Mouse (Mus musculus) forebrain, embryonic 12.5 days (tissue): ENCODE data around the gene Btd. TPM values are rescaled to one million over a fixed set of nuclear protein-coding genes. Genes with fewer than 3 reads are reported as not detected.
"Not testable (repeated sequence)": the region's sequence is repeated elsewhere in the genome, so short reads cannot be mapped to it uniquely, and the experiment has no call there.

Experiments
- ATAC-seq: fragments of 200-750 bp; cut with Nextera tagmentation; 2 replicates; pipeline ENCODE4 v1.8.0; 2017; ENCODE audit warnings: moderate TSS enrichment; ENCODE audit not compliant: low FRiP score
- H3K27ac ChIP-seq: fragments of 300-500 bp; sonication (generic); 2 replicates; pipeline ENCODE4 v1.5.1; 2016; ENCODE audit warnings: mild to moderate bottlenecking
- H3K27me3 ChIP-seq: fragments of 300-500 bp; sonication (generic); 2 replicates; pipeline ENCODE4 v1.6.1; 2016; ENCODE audit warnings: mild to moderate bottlenecking
- H3K36me3 ChIP-seq: fragments of 300-500 bp; sonication (generic); replicated peaks from 2 replicates; pipeline ENCODE4 v1.6.1; 2016; ENCODE audit warnings: mild to moderate bottlenecking
- H3K4me1 ChIP-seq: fragments of 300-500 bp; sonication (generic); 2 replicates; pipeline ENCODE4 v1.6.1; 2016
- H3K4me2 ChIP-seq: fragments of 300-500 bp; sonication (generic); 2 replicates; pipeline ENCODE4 v1.6.1; 2016; ENCODE audit warnings: mild to moderate bottlenecking, moderate library complexity
- H3K4me3 ChIP-seq: fragments of 300-500 bp; sonication (generic); replicated peaks from 2 replicates; pipeline ENCODE4 v1.5.1; 2016; ENCODE audit warnings: mild to moderate bottlenecking
- H3K9ac ChIP-seq: fragments of 300-500 bp; sonication (generic); 2 replicates; pipeline ENCODE4 v1.6.1; 2016; ENCODE audit warnings: mild to moderate bottlenecking
- H3K9me3 ChIP-seq: fragments of 300-500 bp; sonication (generic); 2 replicates; pipeline ENCODE4 v1.6.1; 2016
- WGBS: fragments of 180-500 bp; shearing (Covaris S2); methylation state at CpG from one replicate; pipeline ENCODE4 v1.1.7; 2016; 5-methylcytosine and 5-hydroxymethylcytosine counted together
- polyA plus RNA-seq: library from polyadenylated mRNA; unstranded; fragments of >200 nt; fragmentation: Nextera tagmentation; extraction: Ambion mirVana; gene quantifications from 2 replicates; pipeline ENCODE4 v1.2.1, GENCODE M21; 2016

Btd gene
- polyA plus RNA-seq, result 13.9 and 15.2 TPM in 2 replicates

- peak within 1 kb of the TSS; percentile 81 for H3K27ac ChIP-seq
- H3K4me2 ChIP-seq, result peak within 1 kb of the TSS; percentile 93
- peak within 1 kb of the TSS; percentile 66 for H3K9ac ChIP-seq
- peak within 1 kb of the TSS; percentile 69 for H3K4me3 ChIP-seq
- H3K27me3 ChIP-seq, result no peaks in the 10 kb centered on the region
- H3K4me1 ChIP-seq, result peaks cover 18% of the 10 kb centered on the region
- H3K9me3 ChIP-seq, result no peaks in the 10 kb centered on the region
- ATAC-seq, result peak; percentile 97
- WGBS, result under 1% methylated on average over 30 of the region's 30 CpGs
- H3K36me3 ChIP-seq, result no peaks in the 10 kb centered on the region
Measured at GRCm38 (mm10) chr14:31640890-31641505, at the start of gene Btd, which contains the start of gene Hacl1. Btd (plus strand) TSS chr14:31641028. Hacl1 (minus strand) TSS chr14:31641286.

DNA sequence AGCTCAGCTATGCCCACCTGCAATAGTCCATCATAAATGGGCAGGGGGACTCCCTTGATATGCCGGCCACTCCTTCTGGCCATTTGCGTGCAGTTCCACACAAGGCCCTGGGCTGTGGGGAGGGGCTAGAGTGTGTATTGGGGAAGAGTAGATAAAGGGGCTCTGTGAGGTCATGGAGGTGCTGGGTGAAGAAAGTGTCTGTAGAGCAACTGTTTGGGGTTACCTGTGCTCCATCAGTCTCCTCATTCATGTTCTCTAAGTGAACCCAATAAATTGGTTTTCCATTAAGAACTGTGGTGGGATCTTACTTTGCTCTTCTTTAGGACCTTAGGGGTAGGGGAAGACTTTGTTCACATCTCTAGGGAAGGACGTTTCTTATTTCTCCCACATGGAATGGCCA is 49.6 kb upstream of the Btd start, which contains the start of gene Colq:
Colq (minus strand) TSS at position 101 of the 400 bp plus-strand sequence.
- Histone ChIP-seq H3K9me3 (no peaks in the 10 kb centered on the region), H3K4me3 (no peak within 1 kb of the TSS), H3K36me3 (no peaks in the 10 kb centered on the region), H3K27me3 (no peaks in the 10 kb centered on the region), H3K4me1 (no peaks in the 10 kb centered on the region), H3K9ac (no peak within 1 kb of the TSS), H3K27ac (no peak within 1 kb of the TSS), H3K4me2 (no peak within 1 kb of the TSS)
- no peak for ATAC-seq
- 91% methylated on average over 3 of the region's 3 CpGs for WGBS

DNA sequence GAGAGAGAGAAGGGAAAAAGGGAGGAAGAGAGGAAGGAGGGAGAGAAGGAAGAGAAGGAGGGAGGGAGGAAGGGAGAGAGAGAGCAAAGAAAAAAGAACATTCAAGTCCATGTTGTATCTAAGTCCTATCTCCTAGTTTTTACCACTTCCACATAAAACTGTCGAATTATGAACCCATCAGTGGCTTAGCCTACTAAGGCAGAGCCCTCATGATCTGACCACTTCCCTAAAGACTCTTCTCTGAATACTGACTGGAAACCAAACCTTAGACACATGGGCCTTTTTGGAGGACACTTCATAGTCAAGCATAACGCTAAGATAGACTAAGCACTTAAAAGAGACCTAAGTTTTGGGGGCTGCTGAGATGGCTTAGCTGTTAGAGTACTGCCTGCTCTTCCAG is 47.8 kb upstream of the Btd start:
- no peak overlapping the region for H3K27ac ChIP-seq
- H3K4me2 ChIP-seq, result no peak overlapping the region
- H3K9ac ChIP-seq, result no peak overlapping the region
- H3K27me3 ChIP-seq, result no peaks in the 10 kb centered on the region
- H3K4me1 ChIP-seq, result no peaks in the 10 kb centered on the region
- H3K36me3 ChIP-seq, result no peaks in the 10 kb centered on the region
- no peak overlapping the region for H3K4me3 ChIP-seq
- no peak for ATAC-seq
- no peaks in the 10 kb centered on the region for H3K9me3 ChIP-seq
- 88% methylated on average over 2 of the region's 2 CpGs for WGBS

DNA sequence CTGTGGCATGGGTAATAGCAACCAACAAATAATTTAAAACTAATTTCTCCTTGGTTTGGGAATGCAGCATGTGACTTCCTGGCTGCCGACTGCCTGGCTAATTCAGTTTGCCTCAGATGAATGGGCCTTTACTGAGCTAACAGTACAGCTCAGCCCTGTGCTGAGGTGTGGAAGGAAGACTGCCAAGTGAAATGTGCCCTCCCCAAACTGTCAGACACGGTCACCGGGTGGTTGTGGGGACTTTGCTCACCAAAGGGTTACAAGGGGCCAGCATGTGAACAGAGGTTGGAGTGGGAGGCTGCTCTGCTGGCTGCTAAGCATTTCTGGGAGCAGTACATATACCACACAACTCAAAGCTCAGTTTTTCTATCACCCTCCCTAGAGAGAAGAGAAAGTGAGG is 46.1 kb upstream of the Btd start:
- no peak overlapping the region for H3K27ac ChIP-seq
- H3K36me3 ChIP-seq, result no peaks in the 10 kb centered on the region
- H3K4me1 ChIP-seq, result no peaks in the 10 kb centered on the region
- WGBS, result 90% methylated on average over 3 of the region's 3 CpGs
- no peak overlapping the region for H3K4me2 ChIP-seq
- no peaks in the 10 kb centered on the region for H3K9me3 ChIP-seq
- ATAC-seq, result no peak
- no peak overlapping the region for H3K4me3 ChIP-seq
- no peak overlapping the region for H3K9ac ChIP-seq
- no peaks in the 10 kb centered on the region for H3K27me3 ChIP-seq

GRCm38 (mm10) chr14:31596408-31596807 is 44.4 kb upstream of the Btd start:
- no peak overlapping the region for H3K27ac ChIP-seq
- no peaks in the 10 kb centered on the region for H3K36me3 ChIP-seq
- no peak overlapping the region for H3K4me2 ChIP-seq
- no peak for ATAC-seq
- H3K4me3 ChIP-seq, result no peak overlapping the region
- no peaks in the 10 kb centered on the region for H3K9me3 ChIP-seq
- 81% methylated on average over 7 of the region's 7 CpGs for WGBS
- H3K9ac ChIP-seq, result no peak overlapping the region
- no peaks in the 10 kb centered on the region for H3K27me3 ChIP-seq
- no peaks in the 10 kb centered on the region for H3K4me1 ChIP-seq

DNA sequence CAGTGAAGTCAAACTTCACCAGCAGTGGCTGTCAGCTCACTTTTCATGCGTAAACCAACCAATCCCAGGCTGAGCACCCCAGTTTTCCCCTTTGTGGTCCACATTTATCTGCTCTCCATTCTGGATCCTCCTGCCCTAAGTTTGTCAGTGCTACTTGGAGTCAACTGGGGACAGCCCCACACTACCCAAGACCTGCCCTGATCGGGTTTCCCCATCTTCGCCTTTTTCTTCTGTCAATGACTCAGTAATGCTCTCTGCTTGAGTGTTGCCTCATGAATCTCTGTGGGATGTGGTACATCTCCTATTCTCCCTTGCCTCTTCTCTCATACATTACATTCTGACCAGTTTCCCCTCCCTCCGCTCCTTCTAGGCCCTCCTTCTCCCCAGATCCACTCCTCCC is 43.4 kb upstream of the Btd start:
- WGBS, result 91% methylated on average over 4 of the region's 4 CpGs
- no peaks in the 10 kb centered on the region for H3K4me1 ChIP-seq

DNA sequence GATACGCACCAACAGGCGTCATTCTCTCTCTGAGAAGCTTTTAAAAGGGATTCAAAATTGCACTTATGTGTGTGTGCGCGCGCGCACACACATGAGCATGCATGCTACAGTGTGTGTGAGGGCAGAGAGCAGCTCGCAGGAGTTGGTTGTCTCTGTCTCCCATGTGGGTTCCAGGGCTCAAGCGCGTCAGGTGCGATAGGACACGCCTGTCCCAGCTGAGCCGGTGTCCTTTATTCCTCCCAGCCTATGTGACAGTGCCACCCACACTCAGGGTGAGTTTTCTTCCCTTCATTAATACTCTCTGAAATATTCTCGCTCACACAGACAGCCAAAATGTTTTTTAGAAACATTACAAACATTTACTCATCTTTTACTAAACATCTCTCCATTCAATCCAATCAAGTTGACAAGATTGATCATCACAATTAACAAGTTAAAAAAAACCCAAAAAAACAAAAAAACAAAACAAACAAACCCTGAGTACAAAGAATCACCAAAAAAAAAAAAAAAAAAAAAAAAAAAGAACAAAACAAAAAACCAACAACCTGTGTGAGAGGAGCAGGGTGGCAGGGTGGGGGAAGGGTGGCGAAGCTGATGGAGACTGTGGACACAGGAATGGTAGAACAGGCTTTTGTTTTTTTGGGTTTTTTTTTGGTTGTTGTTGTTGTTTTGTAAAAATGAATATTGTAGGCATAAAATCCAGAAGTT is 38.8 kb upstream of the Btd start:
- Histone ChIP-seq H3K4me2 (no peak overlapping the region), H3K4me1 (no peaks in the 10 kb centered on the region), H3K27ac (no peak overlapping the region), H3K27me3 (no peaks in the 10 kb centered on the region), H3K36me3 (no peaks in the 10 kb centered on the region), H3K9ac (no peak overlapping the region), H3K4me3 (no peak overlapping the region), H3K9me3 (no peaks in the 10 kb centered on the region)
- ATAC-seq, result no peak
- WGBS, result 94% methylated on average over 14 of the region's 14 CpGs

More for the DNA sequence above, 43.4 kb upstream of the Btd start:
- Histone ChIP-seq H3K36me3 (no peaks in the 10 kb centered on the region), H3K27me3 (no peaks in the 10 kb centered on the region), H3K9ac (no peak overlapping the region), H3K9me3 (no peaks in the 10 kb centered on the region), H3K4me2 (no peak overlapping the region), H3K27ac (no peak overlapping the region), H3K4me3 (no peak overlapping the region)
- ATAC-seq, result no peak

GRCm38 (mm10) chr14:31602616-31602979 is 38.2 kb upstream of the Btd start:
- H3K4me1 ChIP-seq, H3K9ac ChIP-seq, ATAC-seq, H3K4me3 ChIP-seq, H3K36me3 ChIP-seq, H3K27me3 ChIP-seq, H3K4me2 ChIP-seq, H3K9me3 ChIP-seq, H3K27ac ChIP-seq: not testable (repeated sequence)
- WGBS, result 82% methylated on average over 6 of the region's 6 CpGs

DNA sequence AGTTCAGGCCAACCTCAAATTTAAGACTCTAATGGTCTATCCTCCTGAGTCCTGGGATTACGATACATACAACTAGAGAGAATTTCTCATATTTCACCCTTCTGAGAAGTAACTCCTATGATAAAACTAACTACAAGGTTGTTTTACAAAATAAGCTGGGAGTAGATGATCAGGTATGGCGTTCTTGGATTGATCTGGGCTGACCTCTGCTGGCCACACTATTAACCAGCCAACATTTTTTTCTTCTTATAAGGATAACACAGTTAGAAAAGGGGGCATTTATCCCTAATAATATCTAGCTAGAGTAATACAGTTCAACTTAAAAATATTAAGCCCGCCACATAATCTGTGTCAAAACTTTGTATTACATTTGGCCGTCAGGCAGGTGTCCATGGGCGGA is 35.9 kb upstream of the Btd start:
- H3K27me3 ChIP-seq, result no peaks in the 10 kb centered on the region
- no peak overlapping the region for H3K27ac ChIP-seq
- WGBS, result 87% methylated on average over 5 of the region's 5 CpGs
- H3K4me2 ChIP-seq, result no peak overlapping the region
- H3K4me1 ChIP-seq, result no peaks in the 10 kb centered on the region
- H3K9me3 ChIP-seq, result no peaks in the 10 kb centered on the region
- ATAC-seq, result no peak
- no peak overlapping the region for H3K9ac ChIP-seq
- no peak overlapping the region for H3K4me3 ChIP-seq
- H3K36me3 ChIP-seq, result no peaks in the 10 kb centered on the region

GRCm38 (mm10) chr14:31605514-31605913 is 35.3 kb upstream of the Btd start:
- WGBS, result 61% methylated on average over 6 of the region's 6 CpGs
- no peak overlapping the region for H3K9ac ChIP-seq
- no peak for ATAC-seq

DNA sequence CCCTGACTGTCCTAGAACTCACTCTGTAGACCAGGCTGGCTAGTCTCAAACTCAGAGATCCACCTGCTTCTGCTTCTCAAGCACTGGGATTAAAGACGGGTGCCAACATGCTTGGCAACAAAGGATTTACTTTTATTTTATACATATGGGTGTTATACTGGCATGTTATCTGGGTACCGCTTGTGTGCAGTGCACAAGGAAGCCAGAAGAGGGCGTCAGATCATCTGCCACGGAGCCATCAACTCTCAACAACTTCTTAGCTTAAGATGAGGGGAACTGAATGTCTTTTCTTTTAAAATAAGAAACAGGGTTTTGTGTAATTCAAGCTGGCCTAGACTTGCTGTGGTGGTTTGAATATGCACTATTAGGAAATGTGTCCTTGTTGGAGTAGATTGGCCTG is 28.8 kb upstream of the Btd start:
- no peak for ATAC-seq
- H3K36me3 ChIP-seq, result no peaks in the 10 kb centered on the region
- no peaks in the 10 kb centered on the region for H3K9me3 ChIP-seq
- H3K4me2 ChIP-seq, result no peak overlapping the region
- WGBS, result 64% methylated on average over 4 of the region's 4 CpGs
- H3K27ac ChIP-seq, result no peak overlapping the region
- no peaks in the 10 kb centered on the region for H3K4me1 ChIP-seq
- H3K4me3 ChIP-seq, result no peak overlapping the region
- no peaks in the 10 kb centered on the region for H3K27me3 ChIP-seq
- no peak overlapping the region for H3K9ac ChIP-seq

More at GRCm38 (mm10) chr14:31605514-31605913, 35.3 kb upstream of the Btd start:
- Histone ChIP-seq H3K36me3 (no peaks in the 10 kb centered on the region), H3K4me2 (no peak overlapping the region), H3K4me3 (no peak overlapping the region), H3K4me1 (no peaks in the 10 kb centered on the region), H3K9me3 (no peaks in the 10 kb centered on the region), H3K27ac (no peak overlapping the region), H3K27me3 (no peaks in the 10 kb centered on the region)

DNA sequence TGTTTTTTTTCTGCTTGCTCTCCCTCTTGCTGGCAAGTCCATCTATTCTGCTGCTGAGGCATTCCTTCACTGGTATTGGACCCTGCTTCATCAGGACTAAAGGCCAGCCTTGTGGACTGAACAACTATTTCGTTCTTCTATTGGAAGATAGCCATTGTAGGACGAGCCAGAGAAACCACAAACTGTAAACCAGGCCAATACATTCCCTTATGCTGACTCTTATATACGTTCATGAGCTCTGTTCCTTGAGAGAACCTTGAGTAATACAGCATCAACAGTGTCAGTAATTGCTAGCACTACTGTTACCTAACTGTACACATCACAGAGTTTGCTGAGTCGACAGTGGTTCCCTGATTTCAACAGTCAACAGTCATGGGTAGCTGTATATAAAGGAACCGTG is 27.2 kb upstream of the Btd start:
- Histone ChIP-seq H3K9ac (no peak overlapping the region), H3K4me1 (no peaks in the 10 kb centered on the region), H3K4me2 (no peak overlapping the region), H3K36me3 (no peaks in the 10 kb centered on the region), H3K4me3 (no peak overlapping the region), H3K27ac (no peak overlapping the region), H3K27me3 (no peaks in the 10 kb centered on the region), H3K9me3 (no peaks in the 10 kb centered on the region)
- WGBS, result 89% methylated on average over 5 of the region's 5 CpGs
- ATAC-seq, result no peak

DNA sequence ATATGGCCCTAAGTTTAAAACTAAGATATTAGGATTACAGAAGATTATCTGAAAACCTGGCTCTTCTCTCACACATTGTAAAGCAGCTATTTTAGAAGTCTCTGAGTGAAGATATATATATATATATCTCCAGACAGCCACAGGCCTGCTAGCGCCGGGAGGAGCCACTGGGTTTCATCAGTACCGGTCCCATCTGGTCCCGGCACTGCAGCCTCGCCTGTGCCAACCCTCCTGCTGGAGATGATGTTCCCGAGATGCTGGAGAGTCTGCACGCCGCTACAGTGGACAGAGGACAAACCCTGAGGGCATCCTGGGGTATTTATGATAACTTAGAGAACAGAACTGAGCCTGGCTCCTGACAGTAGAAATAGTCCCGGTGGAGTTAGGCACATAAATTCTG is 23.6 kb upstream of the Btd start:
- no peak for ATAC-seq
- H3K9me3 ChIP-seq, result no peaks in the 10 kb centered on the region
- H3K4me1 ChIP-seq, result no peaks in the 10 kb centered on the region
- H3K36me3 ChIP-seq, result no peaks in the 10 kb centered on the region
- no peak overlapping the region for H3K9ac ChIP-seq
- H3K4me2 ChIP-seq, result no peak overlapping the region
- WGBS, result 89% methylated on average over 9 of the region's 9 CpGs
- H3K4me3 ChIP-seq, result no peak overlapping the region
- no peak overlapping the region for H3K27ac ChIP-seq
- no peaks in the 10 kb centered on the region for H3K27me3 ChIP-seq
